Mouse (Mus musculus) hindbrain, embryonic 13.5 days (tissue): ENCODE results near the gene Gap43. TPM values are rescaled to one million over a fixed set of nuclear protein-coding genes. Genes with fewer than 3 reads are reported as not detected.

Experiments
- ATAC-seq: fragments of 200-750 bp; cut with Nextera tagmentation; 2 replicates; pipeline ENCODE4 v1.8.0; 2017; ENCODE audit warnings: moderate TSS enrichment; ENCODE audit not compliant: low FRiP score
- H3K27ac ChIP-seq: fragments of 300-500 bp; sonication (generic); 2 replicates; pipeline ENCODE4 v1.5.1; 2015; ENCODE audit warnings: inconsistent platforms, mild to moderate bottlenecking, moderate library complexity
- H3K27me3 ChIP-seq: fragments of 300-500 bp; sonication (generic); 2 replicates; pipeline ENCODE4 v1.6.1; 2015; ENCODE audit warnings: mild to moderate bottlenecking, inconsistent platforms
- H3K36me3 ChIP-seq: fragments of 300-500 bp; sonication (generic); 2 replicates; pipeline ENCODE4 v1.6.1; 2015; ENCODE audit warnings: mild to moderate bottlenecking, inconsistent platforms
- H3K4me1 ChIP-seq: fragments of 300-500 bp; sonication (generic); replicated peaks from 2 replicates; pipeline ENCODE4 v1.6.1; 2015; ENCODE audit warnings: inconsistent platforms
- H3K4me2 ChIP-seq: fragments of 300-500 bp; sonication (generic); 2 replicates; pipeline ENCODE4 v1.6.1; 2015; ENCODE audit warnings: inconsistent platforms, mild to moderate bottlenecking, moderate library complexity
- H3K4me3 ChIP-seq: fragments of 300-500 bp; sonication (generic); 2 replicates; pipeline ENCODE4 v1.5.1; 2015; ENCODE audit warnings: mild to moderate bottlenecking, inconsistent platforms
- H3K9ac ChIP-seq: fragments of 300-500 bp; sonication (generic); 2 replicates; pipeline ENCODE4 v1.6.1; 2015; ENCODE audit warnings: mild to moderate bottlenecking, inconsistent platforms
- H3K9me3 ChIP-seq: fragments of 300-500 bp; sonication (generic); 2 replicates; pipeline ENCODE4 v1.6.1; 2016; ENCODE audit warnings: inconsistent platforms
- WGBS: fragments of 180-500 bp; shearing (Covaris S2); methylation state at CpG from one replicate; pipeline ENCODE4 v1.1.7; 2015; 5-methylcytosine and 5-hydroxymethylcytosine counted together
- polyA plus RNA-seq: library from polyadenylated mRNA; unstranded; fragments of >200 nt; fragmentation: Nextera tagmentation; extraction: Ambion mirVana; gene quantifications from 2 replicates; pipeline ENCODE4 v1.2.1, GENCODE M21; 2015

Gap43 gene
- polyA plus RNA-seq, 1 experiment from 2014 or later, result 994 TPM

DNA sequence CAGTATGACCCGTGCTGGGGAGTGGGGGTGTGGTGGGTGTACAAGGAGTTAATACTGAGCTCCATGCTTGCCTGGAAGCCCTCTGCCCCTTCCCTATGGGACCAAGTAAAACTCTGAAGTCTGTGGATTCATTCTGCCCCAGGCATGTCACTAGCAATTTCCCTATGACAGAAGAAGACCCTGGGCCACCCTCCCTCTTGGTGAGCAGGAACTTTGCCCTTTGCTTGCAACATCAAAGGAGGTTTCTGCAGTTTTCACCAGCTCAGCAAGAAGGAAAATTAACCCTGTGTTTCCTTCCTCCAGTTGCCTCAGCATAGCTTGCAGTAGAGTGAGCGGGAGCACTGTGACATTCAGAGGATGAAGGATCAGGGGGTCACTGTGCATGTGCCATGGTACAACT, 3.8 kb downstream of the Gap43 start:
- H3K27ac ChIP-seq, result peak overlapping the region; percentile 48; the same call in 1 of the 2 replicates
- no peaks in the 10 kb centered on the region for H3K9me3 ChIP-seq
- peak overlapping the region; percentile 78 for H3K9ac ChIP-seq
- 27% methylated on average over 2 of the region's 2 CpGs for WGBS
- peak overlapping the region; percentile 64 for H3K4me2 ChIP-seq
- no peak for ATAC-seq
- no peaks in the 10 kb centered on the region for H3K27me3 ChIP-seq
- H3K4me1 ChIP-seq, result peaks cover 46% of the 10 kb centered on the region
- H3K4me3 ChIP-seq, result peak overlapping the region; percentile 66
- no peaks in the 10 kb centered on the region for H3K36me3 ChIP-seq

DNA sequence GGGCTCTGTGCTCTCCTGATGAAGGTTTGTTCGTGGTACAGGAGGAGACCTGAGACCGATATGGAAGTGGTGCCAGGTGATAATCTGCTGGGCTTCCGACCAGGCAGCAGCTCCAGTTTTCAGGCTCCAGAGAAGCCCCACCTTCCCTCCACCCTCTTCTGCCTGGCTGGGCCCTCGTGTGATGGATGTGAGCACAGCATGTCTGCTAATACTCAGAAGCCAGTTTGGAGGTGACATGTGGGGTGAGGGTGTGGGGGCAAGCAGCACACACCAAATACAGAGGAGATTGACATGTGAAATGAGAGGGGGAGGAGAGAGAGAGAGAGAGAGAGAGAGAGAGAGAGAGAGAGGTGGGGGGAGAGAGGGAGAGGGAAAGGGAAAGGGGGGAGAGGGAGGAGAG, 8.1 kb downstream of the Gap43 start:
- no peak overlapping the region for H3K4me3 ChIP-seq
- no peaks in the 10 kb centered on the region for H3K9me3 ChIP-seq
- 43% methylated on average over 4 of the region's 4 CpGs for WGBS
- no peak overlapping the region for H3K27ac ChIP-seq
- H3K4me1 ChIP-seq, result peaks cover 36% of the 10 kb centered on the region
- no peaks in the 10 kb centered on the region for H3K27me3 ChIP-seq
- H3K9ac ChIP-seq, result no peak overlapping the region
- ATAC-seq, result no peak
- H3K36me3 ChIP-seq, result peaks cover 7% of the 10 kb centered on the region
- H3K4me2 ChIP-seq, result no peak overlapping the region

DNA sequence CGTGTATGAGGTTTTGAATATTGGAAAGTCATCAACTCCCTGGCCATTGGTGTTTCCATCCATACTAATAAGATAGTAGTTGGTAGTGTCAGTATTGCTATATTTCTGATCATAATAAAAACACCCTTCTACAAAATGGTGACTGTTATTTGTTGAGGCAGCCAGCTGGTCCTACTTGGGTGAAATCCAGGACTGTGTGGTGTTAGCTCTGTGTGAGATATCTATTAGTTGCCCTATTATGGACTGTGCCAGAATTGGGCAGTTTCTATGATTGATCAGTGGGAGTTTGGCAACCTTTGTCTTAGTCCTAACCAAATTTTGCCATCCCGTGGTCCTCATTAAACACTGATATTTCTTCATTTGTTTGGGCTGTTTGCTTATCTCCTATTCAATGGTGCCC, 14.3 kb downstream of the Gap43 start:
- Histone ChIP-seq H3K27ac (no peak overlapping the region), H3K9me3 (no peaks in the 10 kb centered on the region), H3K9ac (no peak overlapping the region), H3K27me3 (no peaks in the 10 kb centered on the region), H3K4me1 (0 out of 2 replicates have a peak, but pooled peaks cover 10% of the 10 kb centered on the region), H3K36me3 (peaks cover 8% of the 10 kb centered on the region), H3K4me2 (no peak overlapping the region), H3K4me3 (no peak overlapping the region)
- ATAC-seq, result no peak
- WGBS, result 83% methylated on average over 2 of the region's 2 CpGs

DNA sequence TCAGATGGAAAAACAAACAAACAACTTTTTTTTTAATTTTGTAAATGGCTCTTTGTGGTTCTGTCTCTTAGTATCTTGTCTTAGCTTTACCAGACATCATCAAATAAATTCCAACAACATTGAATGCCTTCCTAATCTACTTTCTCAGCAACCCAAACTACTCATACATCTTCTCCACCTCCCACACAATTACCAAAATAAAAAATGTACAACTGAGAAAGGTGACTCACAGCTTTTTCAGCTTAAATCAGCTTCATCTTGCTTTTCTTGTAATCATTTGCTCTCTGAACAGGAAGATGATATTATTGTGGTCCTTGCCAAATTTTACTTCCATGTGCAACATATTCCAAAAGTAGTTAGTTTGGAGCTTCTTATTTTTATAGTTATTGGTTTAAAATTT, 14.9 kb downstream of the Gap43 start:
- H3K4me1 ChIP-seq, result 0 out of 2 replicates have a peak, but pooled peaks cover 7% of the 10 kb centered on the region
- H3K4me2 ChIP-seq, result no peak overlapping the region
- no peaks in the 10 kb centered on the region for H3K9me3 ChIP-seq
- ATAC-seq, result no peak
- no peak overlapping the region for H3K4me3 ChIP-seq
- H3K27ac ChIP-seq, result no peak overlapping the region
- no peaks in the 10 kb centered on the region for H3K27me3 ChIP-seq
- H3K9ac ChIP-seq, result no peak overlapping the region
- H3K36me3 ChIP-seq, result peaks cover 3% of the 10 kb centered on the region; the same call in 1 of the 2 replicates

DNA sequence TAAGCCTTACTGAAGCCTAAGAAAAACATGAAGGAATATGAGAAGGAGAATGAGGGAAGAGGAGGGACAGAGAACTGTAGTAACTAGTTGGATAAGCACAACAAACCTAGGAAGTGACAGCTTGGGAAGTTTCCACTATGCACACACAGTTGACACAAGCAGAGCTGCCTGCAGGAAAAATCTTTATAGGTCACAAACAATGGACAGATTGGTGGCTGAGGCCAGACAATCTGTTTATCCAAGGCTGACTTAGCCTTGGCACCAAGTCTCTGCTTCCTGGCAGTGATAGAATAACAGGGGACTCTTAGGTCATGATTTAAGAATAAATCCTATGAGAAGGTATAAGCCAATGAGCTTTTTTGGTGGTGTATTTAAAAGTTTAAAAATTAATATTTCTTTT, 20.6 kb downstream of the Gap43 start:
- no peak overlapping the region for H3K4me3 ChIP-seq
- H3K27me3 ChIP-seq, result no peaks in the 10 kb centered on the region
- H3K4me2 ChIP-seq, result no peak overlapping the region
- H3K36me3 ChIP-seq, result 0 out of 2 replicates have a peak, but pooled peaks cover 3% of the 10 kb centered on the region
- H3K27ac ChIP-seq, result no peak overlapping the region
- 0 out of 2 replicates have a peak, but pooled peaks cover 7% of the 10 kb centered on the region for H3K4me1 ChIP-seq
- H3K9ac ChIP-seq, result no peak overlapping the region
- H3K9me3 ChIP-seq, result no peaks in the 10 kb centered on the region
- ATAC-seq, result no peak

DNA sequence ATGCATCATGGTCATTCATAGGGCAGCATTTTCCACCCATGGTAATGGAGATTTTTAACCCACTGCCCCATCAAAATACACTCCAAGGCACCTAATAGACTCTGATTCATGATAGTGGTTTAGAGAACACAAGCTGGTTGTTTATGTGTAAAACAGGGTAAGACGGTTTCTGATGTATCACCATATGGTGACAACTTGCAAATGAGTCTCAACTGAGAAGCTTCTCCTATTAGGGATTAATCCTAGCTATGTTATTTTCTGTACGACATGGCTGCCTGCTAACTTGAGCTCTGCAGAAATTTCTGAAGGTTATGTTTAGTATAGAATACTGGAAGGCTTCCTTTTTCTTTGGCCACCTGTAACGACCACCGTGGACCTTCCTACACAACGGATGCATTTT, 21.1 kb downstream of the Gap43 start:
- Histone ChIP-seq H3K4me1 (0 out of 2 replicates have a peak, but pooled peaks cover 7% of the 10 kb centered on the region), H3K4me3 (no peak overlapping the region), H3K9me3 (no peaks in the 10 kb centered on the region), H3K27me3 (no peaks in the 10 kb centered on the region), H3K4me2 (no peak overlapping the region), H3K36me3 (0 out of 2 replicates have a peak, but pooled peaks cover 3% of the 10 kb centered on the region), H3K27ac (no peak overlapping the region), H3K9ac (no peak overlapping the region)
- 84% methylated on average over 5 of the region's 5 CpGs for WGBS
- no peak for ATAC-seq

GRCm38 (mm10) chr16:42312125-42312524, 28.3 kb downstream of the Gap43 start:
- H3K4me1 ChIP-seq, result peaks cover 24% of the 10 kb centered on the region
- no peak overlapping the region for H3K27ac ChIP-seq
- no peak overlapping the region for H3K4me3 ChIP-seq
- no peaks in the 10 kb centered on the region for H3K9me3 ChIP-seq
- H3K36me3 ChIP-seq, result peaks cover 4% of the 10 kb centered on the region; the same call in 1 of the 2 replicates
- H3K27me3 ChIP-seq, result no peaks in the 10 kb centered on the region
- H3K9ac ChIP-seq, result no peak overlapping the region
- H3K4me2 ChIP-seq, result no peak overlapping the region
- 93% methylated on average over 1 of the region's 1 CpGs for WGBS
- ATAC-seq, result no peak

GRCm38 (mm10) chr16:42308761-42309160, 31.7 kb downstream of the Gap43 start:
- 44% methylated on average over 1 of the region's 1 CpGs for WGBS
- Histone ChIP-seq H3K4me2 (no peak overlapping the region), H3K4me1 (peaks cover 54% of the 10 kb centered on the region), H3K4me3 (no peak overlapping the region), H3K27ac (peak overlapping the region; percentile 52), H3K36me3 (peaks cover 3% of the 10 kb centered on the region; the same call in 1 of the 2 replicates), H3K9me3 (no peaks in the 10 kb centered on the region), H3K9ac (no peak overlapping the region), H3K27me3 (no peaks in the 10 kb centered on the region)
- 0 out of 2 replicates have a peak, but pooled peaks have one; percentile 11 for ATAC-seq

DNA sequence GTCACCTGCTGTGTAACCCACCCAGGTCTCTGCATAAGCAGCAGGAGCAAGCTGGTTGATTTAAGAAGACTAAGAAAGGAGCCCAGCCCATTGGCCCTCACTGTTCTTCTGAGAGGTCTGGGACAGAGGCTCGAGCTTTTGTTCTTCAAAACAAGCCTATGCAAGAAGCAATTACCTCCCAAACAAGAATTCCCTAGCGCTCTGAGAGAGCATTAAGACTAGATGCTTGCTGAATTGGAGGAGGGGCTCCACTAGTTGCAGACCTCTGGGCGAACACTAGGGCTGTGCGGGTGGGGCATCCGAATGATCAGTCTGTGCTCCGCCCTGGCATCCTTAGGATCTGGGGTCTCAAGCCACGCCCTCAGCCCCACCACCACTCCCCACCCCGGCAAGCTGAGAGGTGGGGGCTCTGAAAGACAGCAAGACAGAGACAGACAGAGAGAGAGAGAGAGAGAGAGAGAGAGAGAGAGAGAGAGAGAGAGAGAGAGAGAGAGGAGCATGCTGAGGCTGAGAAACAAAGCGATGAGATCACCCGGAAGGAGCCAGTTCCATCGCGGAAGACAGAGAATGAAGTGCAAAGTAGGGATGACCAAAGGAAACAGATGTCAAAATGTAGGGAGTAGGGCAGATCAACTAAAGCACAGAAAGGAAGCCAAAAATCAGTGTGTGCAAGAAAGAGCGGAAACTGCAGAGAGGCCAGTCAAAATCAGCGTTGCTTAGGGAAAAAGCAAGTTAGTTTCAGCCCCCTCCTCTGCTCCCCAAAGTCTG, 34.3 kb downstream of the Gap43 start:
- Histone ChIP-seq H3K4me2 (peak overlapping the region; percentile 50), H3K9ac (peak overlapping the region; percentile 61), H3K27me3 (no peaks in the 10 kb centered on the region), H3K27ac (peak overlapping the region; percentile 79), H3K36me3 (no peaks in the 10 kb centered on the region), H3K4me1 (peaks cover 62% of the 10 kb centered on the region), H3K4me3 (peak overlapping the region; percentile 26), H3K9me3 (no peaks in the 10 kb centered on the region)
- ATAC-seq, result peak; percentile 88
- WGBS, result 3% methylated on average over 14 of the region's 14 CpGs

- Histone ChIP-seq H3K4me3 (no peak overlapping the region), H3K27ac (peak overlapping the region; percentile 83), H3K9me3 (no peaks in the 10 kb centered on the region), H3K4me2 (no peak overlapping the region), H3K27me3 (no peaks in the 10 kb centered on the region), H3K4me1 (peaks cover 42% of the 10 kb centered on the region), H3K36me3 (no peaks in the 10 kb centered on the region), H3K9ac (peak overlapping the region; percentile 49)
- 41% methylated on average over 6 of the region's 6 CpGs for WGBS
- peak; percentile 32; the same call in 1 of the 2 replicates for ATAC-seq
Measured at GRCm38 (mm10) chr16:42303461-42303860, 37.0 kb downstream of the Gap43 start.

- WGBS, result 72% methylated on average over 5 of the region's 5 CpGs
- Histone ChIP-seq H3K4me1 (peaks cover 8% of the 10 kb centered on the region), H3K27ac (no peak overlapping the region; the same call in 1 of the 2 replicates), H3K9ac (no peak overlapping the region), H3K27me3 (no peaks in the 10 kb centered on the region), H3K36me3 (peaks cover 7% of the 10 kb centered on the region), H3K4me3 (no peak overlapping the region), H3K4me2 (no peak overlapping the region), H3K9me3 (no peaks in the 10 kb centered on the region)
- no peak; the same call in 1 of the 2 replicates for ATAC-seq
Measured at GRCm38 (mm10) chr16:42294481-42294880, 46.0 kb downstream of the Gap43 start.

DNA sequence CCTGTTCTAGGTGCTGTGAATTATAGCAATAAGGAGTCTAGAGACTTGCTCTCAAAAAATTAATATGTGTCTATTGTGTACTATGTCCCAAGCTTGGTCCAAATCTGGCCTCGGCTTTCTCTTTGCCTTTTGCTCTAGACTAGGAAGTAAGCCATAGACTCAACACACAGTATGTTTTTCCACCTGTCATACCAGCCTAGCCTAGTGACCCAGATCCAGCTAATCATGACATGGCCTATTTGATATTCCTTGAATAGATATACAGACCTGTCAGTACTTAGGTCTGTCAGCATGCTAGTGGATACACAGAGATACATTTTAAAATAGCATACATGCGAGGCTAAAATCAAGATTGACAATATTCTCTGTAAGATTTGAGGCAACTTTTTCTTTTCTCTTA, 46.4 kb downstream of the Gap43 start:
- peaks cover 7% of the 10 kb centered on the region for H3K36me3 ChIP-seq
- no peaks in the 10 kb centered on the region for H3K27me3 ChIP-seq
- WGBS, result 98% methylated on average over 2 of the region's 2 CpGs
- no peak overlapping the region for H3K4me3 ChIP-seq
- peaks cover 8% of the 10 kb centered on the region for H3K4me1 ChIP-seq
- H3K27ac ChIP-seq, result no peak overlapping the region
- H3K4me2 ChIP-seq, result no peak overlapping the region
- no peak for ATAC-seq
- H3K9ac ChIP-seq, result no peak overlapping the region
- H3K9me3 ChIP-seq, result no peaks in the 10 kb centered on the region

GRCm38 (mm10) chr16:42291572-42291971, 48.9 kb downstream of the Gap43 start:
- Histone ChIP-seq H3K27me3 (no peaks in the 10 kb centered on the region), H3K4me1 (peaks cover 8% of the 10 kb centered on the region), H3K9ac (no peak overlapping the region), H3K27ac (peak overlapping the region; percentile 40), H3K4me3 (no peak overlapping the region), H3K36me3 (peaks cover 7% of the 10 kb centered on the region), H3K9me3 (no peaks in the 10 kb centered on the region), H3K4me2 (no peak overlapping the region)
- peak; percentile 57; the same call in 1 of the 2 replicates for ATAC-seq
- WGBS, result 76% methylated on average over 8 of the region's 8 CpGs
